Mouse (Mus musculus): ENCODE data around the gene Klf12. TPM values are rescaled to one million over a fixed set of nuclear protein-coding genes. Genes with fewer than 3 reads are reported as not detected.
A peak's percentile ranks its signal among the peaks of the same experiment; 100 is the strongest.

The Klf12 gene
- total and polyA plus RNA-seq, 3 experiments = 3.3 to 9.7 (median 8.6) TPM

GRCm38 (mm10) chr14:99955133-99955532, 329.3 kb downstream of the Klf12 start:
- no peak for DNase-seq (ENCODE audit: extremely low read depth)
- Histone ChIP-seq H3K4me3 (replicated peaks in 1 of 3; ENCODE audit: low read depth in 2 of 3, low read length in 2 of 3, poor library complexity in 1 of 3) (no peak overlapping the region), H3K9me3 (replicated peaks; ENCODE audit: low read length) (no peaks in the 10 kb centered on the region), H3K79me2 (replicated peaks; ENCODE audit: control insufficient read depth, extremely low read depth, insufficient read depth, poor library complexity, severe bottlenecking) (no peaks in the 10 kb centered on the region), H3K27me3 (replicated peaks) (no peaks in the 10 kb centered on the region), H3K4me2 (ENCODE audit: insufficient read depth, low read depth, poor library complexity, severe bottlenecking) (no peak overlapping the region), H3K4me1 (ENCODE audit: control insufficient read depth in 1 of 2, insufficient read depth in 2 of 2) (no peaks in the 10 kb centered on the region; a peak in 1 of 4 replicates), H3K9ac (ENCODE audit: insufficient read depth, low read depth) (no peak overlapping the region), H3K36me3 (replicated peaks in 1 of 2; ENCODE audit: control insufficient read depth in 1 of 2, insufficient read depth in 1 of 2, low read length in 1 of 2) (no peaks in the 10 kb centered on the region), H3K27ac (ENCODE audit: insufficient read depth, low read depth) (no peak overlapping the region)
- TF ChIP-seq HCFC1 (IDR thresholded peaks at IDR 0.05; ENCODE audit: low read depth, low read length) = no peak
- peak in 1 of 2 experiments; percentile 19; a peak in 1 of 4 replicates for TF ChIP-seq CTCF (conservative IDR thresholded peaks at IDR 0.05 in 1 of 2, IDR thresholded peaks at IDR 0.05 in 1 of 2; ENCODE audit: low read depth in 2 of 2, low read length in 2 of 2)
- in situ Hi-C loops (cut with MboI; ENCODE audit: low pct_ligation_motif_present, low pct_unique_long_range_greater_than_20kb, low sequenced_read_pairs) (loop anchor here (25.0 kb wide), 1 partner anchor 257 kb away; no protein-coding TSS in a partner anchor), dilution Hi-C loops (cut with MboI; ENCODE audit: extremely low pct_ligation_motif_present, extremely low pct_unique_long_range_greater_than_20kb, low sequenced_read_pairs) (no loop called here)

GRCm38 (mm10) chr14:99944221-99945108, 340.0 kb downstream of the Klf12 start:
- Histone ChIP-seq H3K27ac (ENCODE audit: insufficient read depth, low read depth) (peak overlapping the region; percentile 68), H3K4me1 (ENCODE audit: control insufficient read depth in 1 of 2, insufficient read depth in 2 of 2) (peaks cover 18 to 30% of the 10 kb centered on the region in 2 experiments), H3K4me3 (replicated peaks in 1 of 3; ENCODE audit: low read depth in 2 of 3, low read length in 2 of 3, poor library complexity in 1 of 3) (no peak overlapping the region), H3K9me3 (replicated peaks; ENCODE audit: low read length) (no peaks in the 10 kb centered on the region), H3K79me2 (replicated peaks; ENCODE audit: control insufficient read depth, extremely low read depth, insufficient read depth, poor library complexity, severe bottlenecking) (no peaks in the 10 kb centered on the region), H3K4me2 (ENCODE audit: insufficient read depth, low read depth, poor library complexity, severe bottlenecking) (peak overlapping the region; percentile 32), H3K36me3 (replicated peaks in 1 of 2; ENCODE audit: control insufficient read depth in 1 of 2, insufficient read depth in 1 of 2, low read length in 1 of 2) (peaks cover 0 to 2% of the 10 kb centered on the region in 2 experiments), H3K27me3 (replicated peaks) (no peaks in the 10 kb centered on the region), H3K9ac (ENCODE audit: insufficient read depth, low read depth) (0 out of 2 replicates have a peak overlapping the region, but pooled peaks have one; percentile 23)
- in situ Hi-C loops (cut with MboI; ENCODE audit: low pct_ligation_motif_present, low pct_unique_long_range_greater_than_20kb, low sequenced_read_pairs) (loop anchor here (25.0 kb wide), 2 partner anchors 143 to 818 kb away; no protein-coding TSS in a partner anchor), dilution Hi-C loops (cut with MboI; ENCODE audit: extremely low pct_ligation_motif_present, extremely low pct_unique_long_range_greater_than_20kb, low sequenced_read_pairs) (no loop called here)
- TF ChIP-seq CTCF (conservative IDR thresholded peaks at IDR 0.05 in 1 of 2, IDR thresholded peaks at IDR 0.05 in 1 of 2; ENCODE audit: low read depth in 2 of 2, low read length in 2 of 2) (peak in 1 of 2 experiments; percentile 50; a peak in 2 of 4 replicates), BHLHE40 (IDR thresholded peaks at IDR 0.05; ENCODE audit: low read depth, low read length) (peak; percentile 89), JUND (conservative IDR thresholded peaks at IDR 0.05; ENCODE audit: low read depth, low read length) (no peak), ELF1 (IDR thresholded peaks at IDR 0.05; ENCODE audit: low read depth, low read length) (peak; percentile 26; the same call in 1 of the 2 replicates), JUN (IDR thresholded peaks at IDR 0.05; ENCODE audit: insufficient read depth, low read depth, low read length) (peak; percentile 70), E2F4 (IDR thresholded peaks at IDR 0.05; ENCODE audit: insufficient replicate concordance, low read depth, low read length) (no peak), MEF2A (IDR thresholded peaks at IDR 0.05; ENCODE audit: borderline replicate concordance, low read depth, low read length) (peak; percentile 96), ZMIZ1 (IDR thresholded peaks at IDR 0.05; ENCODE audit: low read depth, low read length) (peak; percentile 38; the same call in 1 of the 2 replicates)
- DNase-seq (ENCODE audit: extremely low read depth) = peak; percentile 52

GRCm38 (mm10) chr14:99943156-99943555, 341.3 kb downstream of the Klf12 start:
- TF ChIP-seq ELF1 (IDR thresholded peaks at IDR 0.05; ENCODE audit: low read depth, low read length) (peak; percentile 58), GABPA (IDR thresholded peaks at IDR 0.05; ENCODE audit: insufficient replicate concordance, low read depth, low read length) (no peak), MAZ (IDR thresholded peaks at IDR 0.05; ENCODE audit: low read depth, low read length) (no peak), ETS1 (conservative IDR thresholded peaks at IDR 0.05; ENCODE audit: low read depth, low read length) (peak; percentile 72), TCF12 (IDR thresholded peaks at IDR 0.05; ENCODE audit: low read depth, low read length) (peak; percentile 59), BHLHE40 (IDR thresholded peaks at IDR 0.05; ENCODE audit: low read depth, low read length) (peak; percentile 57; the same call in 1 of the 2 replicates)
- in situ Hi-C loops (cut with MboI; ENCODE audit: low pct_ligation_motif_present, low pct_unique_long_range_greater_than_20kb, low sequenced_read_pairs) (loop anchor here (25.0 kb wide), 2 partner anchors 144 to 819 kb away; no protein-coding TSS in a partner anchor), dilution Hi-C loops (cut with MboI; ENCODE audit: extremely low pct_ligation_motif_present, extremely low pct_unique_long_range_greater_than_20kb, low sequenced_read_pairs) (no loop called here)
- H3K9me3 ChIP-seq (replicated peaks; ENCODE audit: low read length) = no peaks in the 10 kb centered on the region
- peaks cover 18 to 28% of the 10 kb centered on the region in 2 experiments for H3K4me1 ChIP-seq (ENCODE audit: control insufficient read depth in 1 of 2, insufficient read depth in 2 of 2)
- H3K36me3 ChIP-seq (replicated peaks in 1 of 2; ENCODE audit: control insufficient read depth in 1 of 2, insufficient read depth in 1 of 2, low read length in 1 of 2) = no peaks in the 10 kb centered on the region
- peak overlapping the region; percentile 17 for H3K4me2 ChIP-seq (ENCODE audit: insufficient read depth, low read depth, poor library complexity, severe bottlenecking)
- H3K4me3 ChIP-seq (replicated peaks in 1 of 3; ENCODE audit: low read depth in 2 of 3, low read length in 2 of 3, poor library complexity in 1 of 3) = no peak overlapping the region
- 0 out of 2 replicates have a peak overlapping the region, but pooled peaks have one; percentile 12 for H3K9ac ChIP-seq (ENCODE audit: insufficient read depth, low read depth)
- DNase-seq (ENCODE audit: extremely low read depth) = peak; percentile 27
- peak overlapping the region; percentile 73 for H3K27ac ChIP-seq (ENCODE audit: insufficient read depth, low read depth)
- H3K27me3 ChIP-seq (replicated peaks) = no peaks in the 10 kb centered on the region
- H3K79me2 ChIP-seq (replicated peaks; ENCODE audit: control insufficient read depth, extremely low read depth, insufficient read depth, poor library complexity, severe bottlenecking) = no peaks in the 10 kb centered on the region

All from CH12.LX (cell line).